Mouse (Mus musculus) left cerebral cortex, adult 11 months (tissue): ENCODE measurements at regions not wholly inside any gene's neighbourhood (a gene's known extent, or its start where the extent isn't known, plus 50 kb on each side); places are given as distances from the start of the nearest gene placed in this dataset.

Source experiments
- DNase-seq: peaks from one replicate; pipeline ENCODE4 v3.0.0; 2022; ENCODE audit warnings: low spot score

- DNase-seq = peak; percentile 57
These were observed 835.8 kb upstream of the Klhl29 start for GRCm38 (mm10) chr12:6211266-6211665.

- DNase-seq = no peak
These were observed 813.8 kb upstream of the Klhl29 start for GRCm38 (mm10) chr12:6189232-6189631.

GRCm38 (mm10) chr12:6168795-6169194, 793.3 kb upstream of the Klhl29 start:
- peak; percentile 5 for DNase-seq

- DNase-seq = no peak
These were observed 778.8 kb upstream of the Klhl29 start for GRCm38 (mm10) chr12:6154287-6154686.

GRCm38 (mm10) chr12:6151476-6151875, 776.0 kb upstream of the Klhl29 start:
- no peak for DNase-seq

GRCm38 (mm10) chr12:6132451-6132850, 757.0 kb upstream of the Klhl29 start:
- no peak for DNase-seq

GRCm38 (mm10) chr12:6119557-6119956, 744.1 kb upstream of the Klhl29 start:
- DNase-seq = no peak

- no peak for DNase-seq
These were observed 739.8 kb upstream of the Klhl29 start for GRCm38 (mm10) chr12:6115254-6115653.

GRCm38 (mm10) chr12:6097295-6097694, 721.8 kb upstream of the Klhl29 start:
- DNase-seq = no peak

GRCm38 (mm10) chr12:6087627-6088350, 712.3 kb upstream of the Klhl29 start:
- no peak for DNase-seq

GRCm38 (mm10) chr12:6087071-6087470, 711.6 kb upstream of the Klhl29 start:
- DNase-seq = no peak

- no peak for DNase-seq
These were observed 671.6 kb upstream of the Klhl29 start for GRCm38 (mm10) chr12:6046866-6047689.

- no peak for DNase-seq
These were observed 670.6 kb upstream of the Klhl29 start for GRCm38 (mm10) chr12:6046110-6046509.

GRCm38 (mm10) chr12:6042326-6042725, 666.8 kb upstream of the Klhl29 start:
- no peak for DNase-seq

- no peak for DNase-seq
These were observed 648.6 kb upstream of the Klhl29 start for GRCm38 (mm10) chr12:6024111-6024510.

- no peak for DNase-seq
These were observed 647.0 kb upstream of the Klhl29 start for GRCm38 (mm10) chr12:6022490-6022889.

- no peak for DNase-seq
These were observed 625.5 kb upstream of the Klhl29 start for GRCm38 (mm10) chr12:6000961-6001360.

GRCm38 (mm10) chr12:5997366-5997765, 621.9 kb upstream of the Klhl29 start:
- DNase-seq = no peak

GRCm38 (mm10) chr12:5996672-5997071, 621.2 kb upstream of the Klhl29 start:
- peak; percentile 6 for DNase-seq

- DNase-seq = no peak
These were observed 608.6 kb upstream of the Klhl29 start for GRCm38 (mm10) chr12:5983937-5984610.

GRCm38 (mm10) chr12:5982096-5982495, 606.6 kb upstream of the Klhl29 start:
- DNase-seq = no peak

GRCm38 (mm10) chr12:5975926-5976325, 600.4 kb upstream of the Klhl29 start:
- DNase-seq = no peak

- DNase-seq = no peak
These were observed 594.1 kb upstream of the Klhl29 start for GRCm38 (mm10) chr12:5969556-5969955.
